Mouse (Mus musculus) layer of hippocampus, adult 11-12 months (tissue): ENCODE measurements around the gene Dnajb11.

Experiments used
- DNase-seq: peaks from one replicate; pipeline ENCODE4 v3.0.0; 2022; ENCODE audit warnings: low spot score

Gene Dnajb11

GRCm38 (mm10) chr16:22857431-22858113 is at the start of gene Dnajb11, which contains the start of gene Tbccd1:
Gene Dnajb11 (plus strand): TSS chr16:22857845.
Gene Tbccd1 (minus strand): TSS chr16:22857669.
- peak; percentile 99 for DNase-seq

GRCm38 (mm10) chr16:22811477-22811876 is 46.2 kb upstream of the Dnajb11 start, which contains the start of gene Crygs:
Gene Crygs (minus strand): TSS chr16:22811577.
- DNase-seq, result no peak

- peak; percentile 48 for DNase-seq
Observed at GRCm38 (mm10) chr16:22820731-22821130, 36.9 kb upstream of the Dnajb11 start.

GRCm38 (mm10) chr16:22832932-22833525 is 24.6 kb upstream of the Dnajb11 start:
- DNase-seq, result no peak

- no peak for DNase-seq
Observed at GRCm38 (mm10) chr16:22839146-22839857, 18.3 kb upstream of the Dnajb11 start.

GRCm38 (mm10) chr16:22842871-22843270 is 14.8 kb upstream of the Dnajb11 start:
- no peak for DNase-seq

- peak; percentile 79 for DNase-seq
Observed at GRCm38 (mm10) chr16:22844061-22844801, 13.4 kb upstream of the Dnajb11 start.

GRCm38 (mm10) chr16:22844834-22845233 is 12.8 kb upstream of the Dnajb11 start:
- no peak for DNase-seq

GRCm38 (mm10) chr16:22845481-22845880 is 12.2 kb upstream of the Dnajb11 start:
- no peak for DNase-seq

GRCm38 (mm10) chr16:22847686-22848085 is 10.0 kb upstream of the Dnajb11 start:
- DNase-seq, result no peak

GRCm38 (mm10) chr16:22848331-22848730 is 9.3 kb upstream of the Dnajb11 start:
- DNase-seq, result no peak

- DNase-seq, result no peak
Observed at GRCm38 (mm10) chr16:22852709-22853108, 4.9 kb upstream of the Dnajb11 start.

GRCm38 (mm10) chr16:22856773-22857172 is 872 bp upstream of the Dnajb11 start:
- DNase-seq, result no peak

- no peak for DNase-seq
Observed at GRCm38 (mm10) chr16:22872397-22872796, 14.8 kb downstream of the Dnajb11 start.

GRCm38 (mm10) chr16:22873369-22873768 is 15.7 kb downstream of the Dnajb11 start:
- peak; percentile 33 for DNase-seq

- DNase-seq, result peak; percentile 32
Observed at GRCm38 (mm10) chr16:22876218-22877043, 18.8 kb downstream of the Dnajb11 start.

GRCm38 (mm10) chr16:22877660-22878390 is 20.2 kb downstream of the Dnajb11 start:
- DNase-seq, result peak; percentile 22

- DNase-seq, result no peak
Observed at GRCm38 (mm10) chr16:22878716-22879115, 21.1 kb downstream of the Dnajb11 start.

- DNase-seq, result no peak
Observed at GRCm38 (mm10) chr16:22879945-22880595, 22.4 kb downstream of the Dnajb11 start.

- DNase-seq, result no peak
Observed at GRCm38 (mm10) chr16:22880900-22881299, 23.3 kb downstream of the Dnajb11 start.
